Mouse (Mus musculus): ENCODE measurements around the gene Btg1.

- no peak for TF ChIP-seq CTCF (IDR thresholded peaks at IDR 0.05; ENCODE audit: low read depth)
- TF ChIP-seq EP300 (IDR thresholded peaks at IDR 0.05; ENCODE audit: low read depth) = no peak
Observed at GRCm38 (mm10) chr10:96654576-96654975, 37.8 kb downstream of the Btg1 start.
